Mouse (Mus musculus) c-Kit-positive CD71-positive TER-119-negative erythroid progenitor cells, embryonic 14.5 days (primary cell): ENCODE data around the gene Sez6.

Experiments
- DNase-seq: peaks from one replicate; pipeline ENCODE4 v3.0.0-alpha.2; 2013; ENCODE audit warnings: low read depth

Sez6 gene

DNA sequence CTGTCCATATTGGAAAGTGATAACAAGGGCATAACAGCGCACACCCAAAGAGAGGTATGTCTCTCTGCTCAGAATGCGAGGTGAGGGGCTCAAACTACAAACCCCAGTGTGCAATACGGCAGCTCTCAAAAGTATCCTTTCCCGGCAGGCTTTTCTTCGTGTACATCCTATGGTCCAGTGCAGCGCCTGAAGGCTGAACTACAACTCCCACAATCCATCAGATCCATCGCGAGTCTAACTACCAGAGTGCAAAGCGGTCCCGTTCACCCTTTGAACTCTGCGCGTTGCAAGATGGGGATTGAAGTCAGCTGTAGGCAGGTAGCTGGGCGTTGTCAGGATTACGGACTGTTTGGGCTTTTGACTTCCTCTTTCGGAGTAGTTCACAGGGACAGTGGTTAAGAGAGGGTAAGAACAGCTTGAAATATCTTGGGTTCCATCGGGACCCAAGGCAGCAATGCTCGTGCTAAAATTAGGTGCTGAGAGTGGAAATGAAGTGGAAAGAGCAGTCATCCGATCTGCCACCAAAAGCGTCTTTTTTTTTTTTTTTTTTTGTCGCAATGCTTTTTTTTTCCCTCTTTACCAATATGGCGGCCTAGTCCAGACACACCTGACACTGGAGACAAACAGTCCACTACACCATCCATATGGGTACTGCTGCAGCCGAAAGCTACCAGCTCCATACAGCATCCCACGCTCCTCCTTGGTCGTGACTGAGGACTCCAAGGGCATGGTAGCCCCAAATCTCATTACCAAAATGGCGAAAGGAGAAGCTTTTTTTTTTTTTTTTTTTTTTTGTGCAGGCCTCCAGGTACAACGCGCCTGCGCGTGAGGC is 51.2 kb downstream of the Sez6 start:
- peak; percentile 99 for DNase-seq

DNA sequence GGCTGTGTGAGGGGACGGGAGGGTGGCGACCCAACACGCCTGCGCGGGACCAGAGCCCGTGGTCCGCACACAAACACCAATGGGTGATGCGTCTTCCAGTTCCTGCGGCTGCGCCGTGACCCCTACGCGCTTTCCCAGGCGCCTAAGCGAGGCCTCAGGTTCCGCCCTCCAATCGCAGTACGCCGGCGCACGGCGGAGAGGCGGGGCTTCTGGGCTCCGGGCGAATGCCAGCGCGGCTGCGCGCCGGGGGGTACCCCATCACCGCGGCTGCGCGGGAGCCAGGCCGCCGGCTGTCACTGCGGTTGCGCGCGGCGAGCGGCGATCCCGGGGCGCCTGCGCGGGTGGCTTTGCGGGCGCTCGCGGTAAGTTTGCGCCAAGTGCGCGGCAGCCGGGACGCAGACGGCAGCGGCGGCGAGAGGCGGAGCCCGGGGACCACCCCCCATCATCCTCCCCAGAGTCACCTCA is 51.9 kb downstream of the Sez6 start, which contains the start of gene Phf12:
Phf12 (plus strand) TSS at position 314 of the 465 bp plus-strand sequence.
- DNase-seq, result peak; percentile 97

DNA sequence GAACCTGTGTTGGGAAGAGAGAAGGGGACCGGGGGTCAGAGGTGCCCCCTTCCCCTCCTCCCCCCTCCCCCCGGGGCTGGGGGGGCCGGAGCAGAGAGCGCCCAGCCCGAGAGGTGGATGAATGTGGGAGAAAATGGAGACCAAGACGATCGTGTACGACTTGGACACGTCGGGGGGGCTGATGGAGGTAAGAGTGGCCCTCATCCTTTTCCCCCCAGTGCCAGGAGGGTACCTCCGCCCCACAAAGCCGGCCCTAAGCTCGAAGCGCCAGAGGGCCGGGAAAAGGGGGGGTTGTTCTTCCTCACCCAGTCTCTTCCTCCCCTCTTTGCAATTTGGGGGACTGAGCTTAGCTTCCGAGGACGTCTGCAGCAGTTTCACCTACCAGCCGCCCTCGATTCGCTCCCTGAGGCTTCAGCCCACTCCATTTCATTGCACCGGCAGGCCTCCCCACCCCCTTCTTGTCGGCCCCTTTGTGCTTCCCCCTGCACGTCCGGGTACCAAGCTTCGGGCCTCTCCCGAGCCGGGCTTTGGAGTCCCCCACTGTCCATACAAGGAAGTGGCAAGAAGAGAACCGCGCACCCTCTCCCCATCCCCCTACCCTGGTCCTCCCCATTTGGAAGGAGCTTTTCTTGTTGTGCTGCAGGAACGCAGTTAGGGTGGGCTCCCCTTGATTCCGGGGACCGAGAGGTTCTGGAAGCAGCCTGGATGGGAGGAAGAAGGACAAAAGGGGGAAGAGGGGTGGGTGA is 52.8 kb downstream of the Sez6 start:
- DNase-seq, result no peak

DNA sequence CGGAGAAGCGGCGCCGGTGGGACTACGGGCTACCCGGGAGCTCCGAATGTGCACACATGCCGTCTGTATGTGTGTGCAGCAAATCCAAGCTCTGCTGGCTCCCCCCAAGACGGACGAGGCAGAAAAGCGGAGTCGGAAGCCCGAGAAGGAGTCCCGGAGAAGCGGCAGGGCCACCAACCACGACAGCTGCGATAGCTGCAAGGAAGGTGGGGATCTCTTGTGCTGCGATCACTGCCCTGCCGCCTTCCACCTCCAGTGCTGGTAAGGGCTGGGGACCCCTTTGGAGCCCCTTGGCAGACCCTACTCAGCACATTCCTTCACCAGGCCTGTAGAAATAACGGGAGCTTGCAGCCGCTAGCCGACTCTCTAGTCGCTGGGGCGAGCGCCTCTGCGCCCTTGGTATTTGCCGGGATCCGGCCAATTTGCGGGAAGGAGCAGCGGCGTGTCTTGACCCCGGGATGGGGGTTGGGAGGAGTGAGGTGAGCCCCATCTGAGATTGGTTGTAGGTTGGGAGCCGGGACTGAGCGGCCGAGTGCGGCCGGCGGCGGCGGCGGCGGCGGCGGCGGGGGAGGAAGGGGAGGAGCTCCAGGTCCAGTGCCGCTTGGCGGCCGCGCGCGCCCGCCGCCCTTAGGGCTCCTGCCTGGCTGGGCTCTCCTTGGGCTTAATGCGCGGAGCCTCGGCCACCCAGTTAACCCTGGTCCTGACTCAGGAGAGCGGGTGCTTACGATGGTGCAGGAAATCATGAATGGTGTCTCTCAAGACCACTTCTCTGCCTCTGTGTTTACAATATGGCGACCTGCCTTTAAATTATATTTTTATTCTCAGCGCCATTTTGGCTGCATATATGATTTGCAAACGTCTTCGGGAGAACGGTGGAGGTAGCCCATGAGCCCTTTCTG is 53.6 kb downstream of the Sez6 start:
- peak; percentile 46 for DNase-seq

DNA sequence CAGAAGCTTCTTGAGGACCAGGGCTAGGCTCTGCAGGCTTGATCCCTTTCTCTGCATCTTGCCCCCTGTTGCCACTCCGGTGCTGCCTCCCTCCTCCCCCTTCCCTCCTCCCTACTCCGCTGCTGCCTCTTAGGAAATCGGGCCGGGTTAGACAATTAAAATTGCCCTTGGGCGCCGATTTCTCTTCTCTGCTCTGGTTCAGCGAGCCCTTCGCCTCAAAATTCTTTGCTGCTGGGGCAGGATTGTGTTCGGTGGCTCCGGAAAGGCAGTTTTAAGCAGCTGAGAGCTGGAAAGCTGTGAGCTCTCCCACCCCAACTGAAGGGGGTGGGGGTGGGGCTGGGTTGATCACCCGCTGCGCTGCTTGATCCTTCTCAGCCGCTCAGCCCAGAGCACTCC is 54.2 kb downstream of the Sez6 start:
- no peak for DNase-seq

DNA sequence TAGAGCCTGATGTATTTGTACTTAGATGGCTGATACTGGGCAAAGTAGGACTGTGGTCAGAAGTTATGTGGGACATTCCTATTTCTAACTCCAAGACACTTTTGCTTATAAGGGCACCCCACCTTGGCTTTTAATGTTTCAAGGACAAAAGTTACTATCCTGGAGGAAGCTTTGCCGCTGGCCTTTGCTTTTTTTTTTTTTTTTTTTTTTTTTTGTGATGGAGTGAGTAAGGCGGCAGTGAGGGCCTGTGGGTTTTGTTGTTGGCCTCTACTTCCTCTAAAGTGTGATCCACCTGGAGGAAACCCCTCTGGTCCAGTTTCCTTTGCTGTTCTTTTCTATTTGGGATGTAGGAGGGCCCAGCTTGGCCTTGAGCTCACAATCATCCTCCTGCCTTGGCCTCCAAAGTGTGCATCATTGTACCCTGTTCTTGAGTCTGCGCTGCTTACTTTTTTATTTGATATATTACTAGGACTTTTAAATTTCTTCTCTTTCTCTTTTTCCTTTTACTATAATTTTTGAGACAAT is 55.0 kb downstream of the Sez6 start:
- no peak for DNase-seq

DNA sequence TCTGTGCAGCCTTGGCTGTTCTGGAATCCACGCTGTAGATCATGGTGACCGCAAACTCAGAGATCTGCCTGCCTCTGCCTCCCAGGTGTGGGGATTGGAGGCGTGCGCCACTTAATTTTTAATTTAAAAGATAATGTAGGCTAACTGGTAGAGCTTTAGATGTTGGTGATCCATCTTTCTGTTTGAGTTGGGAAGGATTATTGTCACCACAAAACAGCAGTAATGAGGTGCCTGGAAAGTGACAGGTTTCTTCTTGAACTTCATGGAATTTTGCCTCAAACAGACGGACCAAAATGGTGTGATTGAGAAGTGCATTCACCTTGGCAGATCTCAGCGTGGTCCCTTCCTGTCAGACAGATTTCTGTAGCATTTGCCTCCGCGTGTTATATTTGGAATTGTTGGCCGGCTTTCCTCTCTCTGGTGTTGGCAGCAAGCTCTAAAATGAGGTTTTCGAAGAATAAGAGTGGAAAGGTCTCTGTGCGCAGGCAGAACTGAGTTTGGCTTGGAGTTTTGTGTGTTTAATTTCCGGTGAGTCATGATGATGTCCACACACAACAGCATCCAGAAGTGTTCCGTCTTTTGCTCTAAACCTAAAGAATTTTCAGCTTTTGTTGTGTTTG is 58.6 kb downstream of the Sez6 start:
- no peak for DNase-seq

DNA sequence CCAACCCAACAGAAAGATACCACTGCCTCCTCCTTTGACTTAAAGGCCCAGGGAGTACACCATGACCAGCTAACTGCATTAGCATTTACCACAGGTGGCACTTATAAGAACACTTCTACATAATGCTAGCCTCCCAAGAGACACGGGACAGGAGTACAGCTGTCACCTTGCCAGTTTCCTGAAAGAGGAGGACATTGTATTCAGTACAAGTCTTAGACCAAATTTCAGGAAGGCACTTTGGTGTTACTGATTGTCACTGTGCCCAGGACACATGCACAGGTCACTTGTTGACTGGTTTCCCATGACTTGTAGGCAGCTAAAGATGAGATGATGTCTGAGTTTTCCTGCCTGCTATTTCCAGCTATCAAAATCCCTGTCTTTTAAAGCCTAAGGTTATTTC is 65.0 kb downstream of the Sez6 start:
- DNase-seq, result no peak

DNA sequence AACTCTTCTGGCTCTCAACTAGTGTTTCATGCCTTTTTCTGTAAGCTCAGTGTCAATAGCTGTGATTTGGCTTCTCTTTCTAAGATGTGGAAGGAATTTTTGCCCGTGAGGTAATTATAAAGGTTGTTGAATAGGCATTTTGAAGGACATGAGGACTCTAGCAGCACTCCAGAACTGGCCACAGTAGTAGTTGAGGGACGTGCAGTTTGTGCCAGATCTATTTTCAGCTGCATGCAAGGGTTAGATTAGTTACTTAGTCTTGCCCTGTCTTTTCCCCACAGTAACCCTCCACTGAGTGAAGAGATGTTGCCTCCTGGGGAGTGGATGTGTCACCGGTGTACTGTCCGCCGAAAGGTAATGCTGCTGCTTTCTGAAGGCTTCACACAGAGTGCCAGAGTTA is 75.8 kb downstream of the Sez6 start:
- no peak for DNase-seq

DNA sequence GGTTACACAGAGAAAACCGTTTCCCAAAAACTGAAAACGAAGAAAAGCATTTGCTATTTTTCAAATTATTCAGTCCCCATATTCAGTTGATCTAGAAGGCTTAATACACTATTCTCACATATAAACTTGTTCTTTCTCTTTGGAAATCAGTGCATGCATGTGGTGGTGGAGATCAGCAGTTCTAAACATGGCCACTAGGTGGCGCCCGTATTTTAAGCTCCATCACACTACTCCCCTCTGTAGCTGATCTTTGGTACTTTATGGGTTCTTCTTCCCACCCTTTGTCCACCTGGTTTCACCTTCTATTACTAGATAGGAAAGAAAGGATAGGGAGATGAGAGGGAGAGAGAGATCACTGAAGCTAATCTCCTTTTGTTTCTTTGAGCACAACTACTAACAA is 89.1 kb downstream of the Sez6 start:
- peak; percentile 60 for DNase-seq

DNA sequence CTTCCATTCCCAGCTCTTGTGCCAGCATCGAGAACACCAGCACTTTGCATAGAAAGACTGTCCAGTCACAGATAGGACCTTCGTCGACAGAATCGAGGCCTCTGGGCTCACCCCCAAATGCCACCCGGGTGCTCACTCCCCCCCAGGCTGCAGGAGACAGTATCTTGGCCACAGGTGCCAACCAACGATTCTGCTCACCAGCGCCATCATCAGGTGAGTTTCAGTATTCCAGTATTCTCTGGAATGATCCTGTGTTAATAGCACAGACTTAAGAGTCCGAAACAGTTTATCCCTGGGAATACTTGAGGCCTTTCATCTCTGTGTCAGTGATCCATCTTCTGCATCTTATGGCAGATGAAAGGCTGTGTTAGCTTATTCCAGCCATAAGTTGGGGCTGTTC is 93.0 kb downstream of the Sez6 start:
- DNase-seq, result peak; percentile 42
